Mouse (Mus musculus): Measurements from ENCODE around the gene Hook2.

GRCm38 (mm10) chr8:84967532-84968304 lies 22.7 kb upstream of the Hook2 start:
- TF ChIP-seq MXI1 (IDR thresholded peaks at IDR 0.05; ENCODE audit: low read depth, low read length): no peak
- TF ChIP-seq CTCF (conservative IDR thresholded peaks at IDR 0.05 in 1 of 2, IDR thresholded peaks at IDR 0.05 in 1 of 2; ENCODE audit: low read depth in 2 of 2, low read length in 2 of 2): no peak
- no peak for TF ChIP-seq POLR2A (IDR thresholded peaks at IDR 0.05; ENCODE audit: low read depth, low read length)
- TF ChIP-seq SIN3A (IDR thresholded peaks at IDR 0.05; ENCODE audit: low read length): no peak
- TF ChIP-seq EP300 (IDR thresholded peaks at IDR 0.05; ENCODE audit: low read length): no peak
- TF ChIP-seq TCF12 (IDR thresholded peaks at IDR 0.05; ENCODE audit: low read depth, low read length): no peak
- no peak for TF ChIP-seq MAX (IDR thresholded peaks at IDR 0.05; ENCODE audit: low read length)
- TF ChIP-seq BHLHE40 (IDR thresholded peaks at IDR 0.05; ENCODE audit: low read depth, low read length): no peak
- TF ChIP-seq UBTF (IDR thresholded peaks at IDR 0.05; ENCODE audit: low read depth, low read length): no peak
- no peak for TF ChIP-seq PAX5 (IDR thresholded peaks at IDR 0.05; ENCODE audit: low read length)
- TF ChIP-seq CHD2 (IDR thresholded peaks at IDR 0.05; ENCODE audit: low read length): no peak
- no peak for TF ChIP-seq TBP (conservative IDR thresholded peaks at IDR 0.05; ENCODE audit: low read depth, low read length)
